ENCODE assay signal across 8 mouse cellular contexts in the genomic region with DNA sequence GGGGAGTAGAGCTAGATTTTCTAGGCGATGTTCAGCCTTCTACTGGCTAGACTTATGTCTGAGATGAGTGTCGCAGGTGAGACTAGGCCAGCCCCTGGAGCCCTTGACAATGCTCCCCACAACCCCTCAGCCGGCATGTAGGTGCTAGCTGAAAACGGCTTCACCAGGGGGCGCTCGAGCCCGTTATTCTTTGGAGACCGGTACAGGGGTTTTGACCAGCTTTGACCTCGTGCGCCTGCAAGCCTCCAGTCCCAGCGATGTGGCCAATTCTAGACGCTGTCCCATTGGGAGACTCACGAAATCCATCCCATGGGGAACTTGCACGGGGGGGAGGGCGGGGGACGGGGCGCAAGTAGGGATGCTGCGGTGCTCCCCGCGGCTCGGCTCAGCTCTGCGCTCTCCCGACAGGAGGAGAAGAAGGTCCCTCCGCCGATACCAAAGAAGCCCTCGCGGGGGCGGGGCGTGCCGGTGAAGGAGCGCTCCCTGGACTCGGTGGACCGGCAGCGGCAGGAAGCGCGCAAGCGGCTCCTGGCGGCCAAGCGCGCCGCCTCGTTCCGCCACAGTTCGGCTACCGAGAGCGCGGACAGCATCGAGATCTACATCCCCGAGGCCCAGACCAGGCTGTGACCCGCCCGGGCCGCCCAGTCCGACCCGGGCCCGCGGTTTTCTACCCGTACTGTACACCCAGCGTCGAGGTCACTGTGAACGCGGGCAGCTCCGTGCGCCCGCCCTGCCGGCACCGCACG. TPM values are rescaled to one million over a fixed set of nuclear protein-coding genes. Genes with fewer than 3 reads are reported as not detected.
A peak's percentile ranks its signal among the peaks of the same experiment; 100 is the strongest.
DNase-seq lines count a peak whose midpoint lies in the region; ATAC-seq and TF ChIP-seq lines count a peak whose summit lies in the region.

No protein-coding gene starts in this region.

- H3K36me3 ChIP-seq in forebrain, embryonic 15.5 days: no peaks in the 10 kb centered on the region

- DNase-seq in MEL-GATA-1-ER (ENCODE audit: extremely low read depth, low read depth): peak; percentile 64
- peak; percentile 89 to 94 for DNase-seq in heart, postnatal 36 days
- peak; percentile 72 to 88 for DNase-seq in layer of hippocampus, adult 2 months (ENCODE audit: low spot score in 2 of 2)
- DNase-seq in lung, postnatal 14 days: peak; percentile 95
- DNase-seq in ovary, postnatal 36 days (ENCODE audit: low spot score): peak; percentile 82
- peak; percentile 88 to 89 for DNase-seq in thymus, postnatal 36 days

- peak overlapping the region; percentile 97 for H3K4me2 ChIP-seq in forebrain, embryonic 15.5 days (replicated peaks)

- ATAC-seq in cerebellum, adult (ENCODE audit: insufficient number of reproducible peaks, low FRiP score, low TSS enrichment): peak; percentile 37; the same call in 1 of the 2 replicates
- peak; percentile 55 for ATAC-seq in forebrain, embryonic 15.5 days (replicated peaks)

- peak; percentile 78 for TF ChIP-seq CTCF in layer of hippocampus, adult 2 months (conservative IDR thresholded peaks at IDR 0.05)

- under 1% methylated on average over 66 of the region's 67 CpGs for whole genome bisulfite sequencing in forebrain, embryonic 15.5 days

- H3K9ac ChIP-seq in forebrain, embryonic 15.5 days (replicated peaks): peak overlapping the region; percentile 76

- no peaks in the 10 kb centered on the region for H3K9me3 ChIP-seq in forebrain, embryonic 15.5 days

- peak overlapping the region; percentile 66 for H3K4me3 ChIP-seq in forebrain, embryonic 15.5 days
- peak overlapping the region; percentile 64 for H3K4me3 ChIP-seq in layer of hippocampus, adult 2 months

- H3K27ac ChIP-seq in forebrain, embryonic 15.5 days (replicated peaks): peak overlapping the region; percentile 76
- peak overlapping the region; percentile 80 for H3K27ac ChIP-seq in layer of hippocampus, adult 2 months

- peaks cover 32% of the 10 kb centered on the region for H3K4me1 ChIP-seq in forebrain, embryonic 15.5 days

- H3K27me3 ChIP-seq in forebrain, embryonic 15.5 days: no peaks in the 10 kb centered on the region

- intact Hi-C loops in heart, postnatal 36 days (cut with DNase I): loop anchor here (1.0 kb wide), 1 partner anchor 83 kb away; no protein-coding TSS in a partner anchor

RNA-seq across cellular contexts. Expression of gene Smim12, which starts 7.7 kb away (rescaled TPM):
- polyA plus RNA-seq in forebrain, embryonic 15.5 days (2015; fragmentation: Nextera tagmentation; extraction: Ambion mirVana): 52.2 and 53.8 TPM in 2 replicates
- total RNA-seq in heart, postnatal 36 days (2021): 10 to 100 TPM; 48.8 to 52.1 TPM
- 10 to 100 TPM; 48.5 to 55.1 TPM for total RNA-seq in layer of hippocampus, adult 2 months (2021)

Comparison
In these comparisons a context has a peak if more than half of its experiments do, and no peak if none do; other contexts are left out.
1. Peak in every context shown above with its lines: DNase-seq, ATAC-seq, H3K4me3 ChIP-seq and H3K27ac ChIP-seq.